Mouse (Mus musculus): ENCODE measurements around the gene Rpl24. TPM values are rescaled to one million over a fixed set of nuclear protein-coding genes. Genes with fewer than 3 reads are reported as not detected.

The Rpl24 gene
- 606 and 662 TPM in 2 replicates for polyA plus RNA-seq (2015; fragmentation: Nextera tagmentation; extraction: Ambion mirVana)

GRCm38 (mm10) chr16:55966212-55966871 lies at the start of gene Rpl24:
Gene Rpl24, plus strand, starts transcription at chr16:55966275.
- peak within 1 kb of the TSS; percentile 72 for H3K27ac ChIP-seq (ENCODE audit: low read length)
- H3K9ac ChIP-seq (ENCODE audit: low read depth, low read length) = peak within 1 kb of the TSS; percentile 83
- peak; percentile 95 for ATAC-seq
- no peaks in the 10 kb centered on the region for H3K27me3 ChIP-seq (replicated peaks; ENCODE audit: control insufficient read depth, insufficient read depth, low read length)
- peaks cover 6% of the 10 kb centered on the region for H3K36me3 ChIP-seq (ENCODE audit: control insufficient read depth, insufficient read depth, low read length)
- WGBS = under 1% methylated on average over 42 of the region's 42 CpGs
- H3K4me3 ChIP-seq (ENCODE audit: low read length) = peak within 1 kb of the TSS; percentile 70
- no peaks in the 10 kb centered on the region for H3K9me3 ChIP-seq (ENCODE audit: control insufficient read depth, low read length)
- H3K4me1 ChIP-seq (ENCODE audit: control insufficient read depth, insufficient read depth, low read length) = peaks cover 4% of the 10 kb centered on the region
- peak within 1 kb of the TSS; percentile 93 for H3K4me2 ChIP-seq (ENCODE audit: low read depth, low read length)

GRCm38 (mm10) chr16:55922079-55922478 lies 44.0 kb upstream of the Rpl24 start:
- no peak overlapping the region for H3K4me2 ChIP-seq (ENCODE audit: low read depth, low read length)
- no peaks in the 10 kb centered on the region for H3K27me3 ChIP-seq (replicated peaks; ENCODE audit: control insufficient read depth, insufficient read depth, low read length)
- no peak overlapping the region for H3K27ac ChIP-seq (ENCODE audit: low read length)
- H3K4me3 ChIP-seq (ENCODE audit: low read length) = no peak overlapping the region
- no peaks in the 10 kb centered on the region for H3K9me3 ChIP-seq (ENCODE audit: control insufficient read depth, low read length)
- no peak for ATAC-seq
- H3K4me1 ChIP-seq (ENCODE audit: control insufficient read depth, insufficient read depth, low read length) = no peaks in the 10 kb centered on the region
- no peaks in the 10 kb centered on the region for H3K36me3 ChIP-seq (ENCODE audit: control insufficient read depth, insufficient read depth, low read length)
- 90% methylated on average over 10 of the region's 10 CpGs for WGBS
- no peak overlapping the region for H3K9ac ChIP-seq (ENCODE audit: low read depth, low read length)

- no peak overlapping the region for H3K9ac ChIP-seq (ENCODE audit: low read depth, low read length)
- 82% methylated on average over 4 of the region's 4 CpGs for WGBS
- ATAC-seq = no peak
- no peaks in the 10 kb centered on the region for H3K36me3 ChIP-seq (ENCODE audit: control insufficient read depth, insufficient read depth, low read length)
- no peaks in the 10 kb centered on the region for H3K27me3 ChIP-seq (replicated peaks; ENCODE audit: control insufficient read depth, insufficient read depth, low read length)
- no peaks in the 10 kb centered on the region for H3K4me1 ChIP-seq (ENCODE audit: control insufficient read depth, insufficient read depth, low read length)
- no peak overlapping the region for H3K4me2 ChIP-seq (ENCODE audit: low read depth, low read length)
- no peak overlapping the region for H3K27ac ChIP-seq (ENCODE audit: low read length)
- H3K4me3 ChIP-seq (ENCODE audit: low read length) = no peak overlapping the region
- H3K9me3 ChIP-seq (ENCODE audit: control insufficient read depth, low read length) = no peaks in the 10 kb centered on the region
Observed at GRCm38 (mm10) chr16:55924010-55924409, 42.1 kb upstream of the Rpl24 start.

- H3K27me3 ChIP-seq (replicated peaks; ENCODE audit: control insufficient read depth, insufficient read depth, low read length) = no peaks in the 10 kb centered on the region
- ATAC-seq = peak; percentile 40
- no peaks in the 10 kb centered on the region for H3K4me1 ChIP-seq (ENCODE audit: control insufficient read depth, insufficient read depth, low read length)
- H3K9me3 ChIP-seq (ENCODE audit: control insufficient read depth, low read length) = no peaks in the 10 kb centered on the region
- under 1% methylated on average over 32 of the region's 32 CpGs for WGBS
- peak overlapping the region; percentile 71 for H3K4me3 ChIP-seq (ENCODE audit: low read length)
- peak overlapping the region; percentile 62 for H3K4me2 ChIP-seq (ENCODE audit: low read depth, low read length)
- H3K36me3 ChIP-seq (ENCODE audit: control insufficient read depth, insufficient read depth, low read length) = no peaks in the 10 kb centered on the region
- no peak overlapping the region for H3K27ac ChIP-seq (ENCODE audit: low read length)
- peak overlapping the region; percentile 70 for H3K9ac ChIP-seq (ENCODE audit: low read depth, low read length)
Observed at GRCm38 (mm10) chr16:55933681-55934343, 32.3 kb upstream of the Rpl24 start.

GRCm38 (mm10) chr16:55934453-55935037 lies 31.5 kb upstream of the Rpl24 start, which contains the start of gene Cep97:
Gene Cep97, minus strand, starts transcription at chr16:55934855.
- H3K9ac ChIP-seq (ENCODE audit: low read depth, low read length) = peak within 1 kb of the TSS; percentile 70
- peak within 1 kb of the TSS; percentile 71 for H3K4me3 ChIP-seq (ENCODE audit: low read length)
- H3K36me3 ChIP-seq (ENCODE audit: control insufficient read depth, insufficient read depth, low read length) = no peaks in the 10 kb centered on the region
- no peak within 1 kb of the TSS for H3K27ac ChIP-seq (ENCODE audit: low read length)
- under 1% methylated on average over 24 of the region's 24 CpGs for WGBS
- peak within 1 kb of the TSS; percentile 62 for H3K4me2 ChIP-seq (ENCODE audit: low read depth, low read length)
- no peaks in the 10 kb centered on the region for H3K4me1 ChIP-seq (ENCODE audit: control insufficient read depth, insufficient read depth, low read length)
- ATAC-seq = peak; percentile 100
- H3K9me3 ChIP-seq (ENCODE audit: control insufficient read depth, low read length) = no peaks in the 10 kb centered on the region
- H3K27me3 ChIP-seq (replicated peaks; ENCODE audit: control insufficient read depth, insufficient read depth, low read length) = no peaks in the 10 kb centered on the region

- Histone ChIP-seq H3K36me3 (ENCODE audit: control insufficient read depth, insufficient read depth, low read length) (no peaks in the 10 kb centered on the region), H3K9ac (ENCODE audit: low read depth, low read length) (no peak overlapping the region), H3K4me1 (ENCODE audit: control insufficient read depth, insufficient read depth, low read length) (no peaks in the 10 kb centered on the region), H3K4me2 (ENCODE audit: low read depth, low read length) (no peak overlapping the region), H3K27ac (ENCODE audit: low read length) (no peak overlapping the region), H3K9me3 (ENCODE audit: control insufficient read depth, low read length) (no peaks in the 10 kb centered on the region), H3K27me3 (replicated peaks; ENCODE audit: control insufficient read depth, insufficient read depth, low read length) (no peaks in the 10 kb centered on the region), H3K4me3 (ENCODE audit: low read length) (no peak overlapping the region)
- no peak for ATAC-seq
- WGBS = 82% methylated on average over 4 of the region's 4 CpGs
Observed at GRCm38 (mm10) chr16:55938761-55939160, 27.3 kb upstream of the Rpl24 start.

- ATAC-seq = peak; percentile 71
- Histone ChIP-seq H3K27ac (ENCODE audit: low read length) (no peak overlapping the region), H3K4me3 (ENCODE audit: low read length) (no peak overlapping the region), H3K4me1 (ENCODE audit: control insufficient read depth, insufficient read depth, low read length) (no peaks in the 10 kb centered on the region), H3K9ac (ENCODE audit: low read depth, low read length) (no peak overlapping the region), H3K9me3 (ENCODE audit: control insufficient read depth, low read length) (no peaks in the 10 kb centered on the region), H3K36me3 (ENCODE audit: control insufficient read depth, insufficient read depth, low read length) (no peaks in the 10 kb centered on the region), H3K27me3 (replicated peaks; ENCODE audit: control insufficient read depth, insufficient read depth, low read length) (no peaks in the 10 kb centered on the region), H3K4me2 (ENCODE audit: low read depth, low read length) (no peak overlapping the region)
- WGBS = 77% methylated on average over 6 of the region's 6 CpGs
Observed at GRCm38 (mm10) chr16:55939703-55940102, 26.4 kb upstream of the Rpl24 start.

- H3K4me2 ChIP-seq (ENCODE audit: low read depth, low read length) = no peak overlapping the region
- H3K4me1 ChIP-seq (ENCODE audit: control insufficient read depth, insufficient read depth, low read length) = no peaks in the 10 kb centered on the region
- no peak overlapping the region for H3K9ac ChIP-seq (ENCODE audit: low read depth, low read length)
- no peak overlapping the region for H3K4me3 ChIP-seq (ENCODE audit: low read length)
- no peaks in the 10 kb centered on the region for H3K27me3 ChIP-seq (replicated peaks; ENCODE audit: control insufficient read depth, insufficient read depth, low read length)
- H3K9me3 ChIP-seq (ENCODE audit: control insufficient read depth, low read length) = no peaks in the 10 kb centered on the region
- no peak for ATAC-seq
- H3K27ac ChIP-seq (ENCODE audit: low read length) = no peak overlapping the region
- no peaks in the 10 kb centered on the region for H3K36me3 ChIP-seq (ENCODE audit: control insufficient read depth, insufficient read depth, low read length)
- WGBS = 93% methylated on average over 4 of the region's 4 CpGs
Observed at GRCm38 (mm10) chr16:55940781-55941180, 25.3 kb upstream of the Rpl24 start.

- 61% methylated on average over 3 of the region's 3 CpGs for WGBS
- no peak overlapping the region for H3K4me2 ChIP-seq (ENCODE audit: low read depth, low read length)
- ATAC-seq = no peak
Observed at GRCm38 (mm10) chr16:55947266-55947665, 18.8 kb upstream of the Rpl24 start.

More at GRCm38 (mm10) chr16:55947266-55947665, 18.8 kb upstream of the Rpl24 start:
- Histone ChIP-seq H3K9ac (ENCODE audit: low read depth, low read length) (no peak overlapping the region), H3K27me3 (replicated peaks; ENCODE audit: control insufficient read depth, insufficient read depth, low read length) (no peaks in the 10 kb centered on the region), H3K27ac (ENCODE audit: low read length) (no peak overlapping the region), H3K4me1 (ENCODE audit: control insufficient read depth, insufficient read depth, low read length) (no peaks in the 10 kb centered on the region), H3K9me3 (ENCODE audit: control insufficient read depth, low read length) (no peaks in the 10 kb centered on the region), H3K4me3 (ENCODE audit: low read length) (no peak overlapping the region), H3K36me3 (ENCODE audit: control insufficient read depth, insufficient read depth, low read length) (no peaks in the 10 kb centered on the region)
